Mouse (Mus musculus): Measurements from ENCODE around the gene Atp11c. TPM values are rescaled to one million over a fixed set of nuclear protein-coding genes. Genes with fewer than 3 reads are reported as not detected.

The Atp11c gene
- polyA plus RNA-seq, 1 experiment from 2014 or later: 4.6 TPM

GRCm38 (mm10) chrX:60255346-60255745, 337.2 kb downstream of the Atp11c start:
- no peaks in the 10 kb centered on the region for H3K36me3 ChIP-seq (replicated peaks; ENCODE audit: insufficient read depth, low read length)
- no peak overlapping the region for H3K4me2 ChIP-seq (ENCODE audit: low read depth, low read length)
- H3K9me3 ChIP-seq (ENCODE audit: low read length): no peaks in the 10 kb centered on the region
- H3K27me3 ChIP-seq (ENCODE audit: insufficient read depth, low read length): no peaks in the 10 kb centered on the region
- H3K4me1 ChIP-seq (ENCODE audit: insufficient read depth): no peaks in the 10 kb centered on the region
- H3K27ac ChIP-seq (ENCODE audit: low read depth): no peak overlapping the region
- H3K9ac ChIP-seq (replicated peaks): no peak overlapping the region
- no peak for DNase-seq
- ATAC-seq: no peak
- H3K4me3 ChIP-seq (ENCODE audit: low read depth, low read length): no peak overlapping the region
- TF ChIP-seq EP300 (IDR thresholded peaks at IDR 0.05; ENCODE audit: low read depth): no peak
- no peak for TF ChIP-seq CTCF (IDR thresholded peaks at IDR 0.05; ENCODE audit: low read depth)

- Histone ChIP-seq H3K4me1 (ENCODE audit: insufficient read depth) (no peaks in the 10 kb centered on the region), H3K27me3 (ENCODE audit: insufficient read depth, low read length) (no peaks in the 10 kb centered on the region), H3K4me2 (ENCODE audit: low read depth, low read length) (no peak overlapping the region), H3K9ac (replicated peaks) (no peak overlapping the region), H3K36me3 (replicated peaks; ENCODE audit: insufficient read depth, low read length) (no peaks in the 10 kb centered on the region), H3K4me3 (ENCODE audit: low read depth, low read length) (no peak overlapping the region), H3K27ac (ENCODE audit: low read depth) (no peak overlapping the region), H3K9me3 (ENCODE audit: low read length) (no peaks in the 10 kb centered on the region)
- DNase-seq (no peak), ATAC-seq (no peak)
- TF ChIP-seq EP300 (IDR thresholded peaks at IDR 0.05; ENCODE audit: low read depth) (no peak), CTCF (IDR thresholded peaks at IDR 0.05; ENCODE audit: low read depth) (no peak)
- WGBS (ENCODE audit: insufficient replicate concordance): 32% methylated on average over 1 of the region's 1 CpGs
Observed at GRCm38 (mm10) chrX:60187726-60188125, 404.8 kb downstream of the Atp11c start.

GRCm38 (mm10) chrX:60182611-60183010, 409.9 kb downstream of the Atp11c start:
- Histone ChIP-seq H3K4me2 (ENCODE audit: low read depth, low read length) (no peak overlapping the region), H3K4me1 (ENCODE audit: insufficient read depth) (no peaks in the 10 kb centered on the region), H3K9ac (replicated peaks) (no peak overlapping the region), H3K27me3 (ENCODE audit: insufficient read depth, low read length) (peaks cover 7% of the 10 kb centered on the region), H3K36me3 (replicated peaks; ENCODE audit: insufficient read depth, low read length) (no peaks in the 10 kb centered on the region), H3K27ac (ENCODE audit: low read depth) (no peak overlapping the region), H3K4me3 (ENCODE audit: low read depth, low read length) (no peak overlapping the region), H3K9me3 (ENCODE audit: low read length) (no peaks in the 10 kb centered on the region)
- ATAC-seq (no peak), DNase-seq (no peak)
- TF ChIP-seq CTCF (IDR thresholded peaks at IDR 0.05; ENCODE audit: low read depth): no peak
- TF ChIP-seq EP300 (IDR thresholded peaks at IDR 0.05; ENCODE audit: low read depth): no peak
- 58% methylated on average over 3 of the region's 3 CpGs for WGBS (ENCODE audit: insufficient replicate concordance)

GRCm38 (mm10) chrX:60178744-60179458, 413.6 kb downstream of the Atp11c start, which contains the start of gene Mcf2:
Gene Mcf2 (minus strand): TSS chrX:60179089.
- Histone ChIP-seq H3K36me3 (replicated peaks; ENCODE audit: insufficient read depth, low read length) (no peaks in the 10 kb centered on the region), H3K9me3 (ENCODE audit: low read length) (no peaks in the 10 kb centered on the region), H3K4me3 (ENCODE audit: low read depth, low read length) (no peak within 1 kb of the TSS), H3K4me2 (ENCODE audit: low read depth, low read length) (peak within 1 kb of the TSS; percentile 23; the same call in 1 of the 2 replicates), H3K9ac (replicated peaks) (no peak within 1 kb of the TSS), H3K27me3 (ENCODE audit: insufficient read depth, low read length) (peaks cover 11% of the 10 kb centered on the region), H3K27ac (ENCODE audit: low read depth) (no peak within 1 kb of the TSS), H3K4me1 (ENCODE audit: insufficient read depth) (no peaks in the 10 kb centered on the region)
- ATAC-seq: no peak
- TF ChIP-seq CTCF (IDR thresholded peaks at IDR 0.05; ENCODE audit: low read depth): no peak
- TF ChIP-seq EP300 (IDR thresholded peaks at IDR 0.05; ENCODE audit: low read depth): no peak
- 14% methylated on average over 24 of the region's 28 CpGs for WGBS (ENCODE audit: insufficient replicate concordance)
- no peak for DNase-seq

GRCm38 (mm10) chrX:60178025-60178743, 414.3 kb downstream of the Atp11c start:
- no peak for TF ChIP-seq CTCF (IDR thresholded peaks at IDR 0.05; ENCODE audit: low read depth)
- TF ChIP-seq EP300 (IDR thresholded peaks at IDR 0.05; ENCODE audit: low read depth): no peak
- Histone ChIP-seq H3K4me3 (ENCODE audit: low read depth, low read length) (no peak overlapping the region), H3K27me3 (ENCODE audit: insufficient read depth, low read length) (peaks cover 11% of the 10 kb centered on the region), H3K36me3 (replicated peaks; ENCODE audit: insufficient read depth, low read length) (no peaks in the 10 kb centered on the region), H3K27ac (ENCODE audit: low read depth) (no peak overlapping the region), H3K4me1 (ENCODE audit: insufficient read depth) (no peaks in the 10 kb centered on the region), H3K4me2 (ENCODE audit: low read depth, low read length) (peak overlapping the region; percentile 23; the same call in 1 of the 2 replicates), H3K9ac (replicated peaks) (no peak overlapping the region), H3K9me3 (ENCODE audit: low read length) (no peaks in the 10 kb centered on the region)
- WGBS (ENCODE audit: insufficient replicate concordance): 12% methylated on average over 19 of the region's 19 CpGs
- no peak for ATAC-seq
- DNase-seq: no peak

MicroRNAs encoded within 50 kb of the gene (microRNA counts, 519-probe panel; counts per million panel counts)
- not detected for microRNA mmu-miR-505

Small RNA genes within 50 kb of the gene (microRNA-seq; reads per million reads assigned to microRNA genes)
- 51.9 reads per million, percentile 37 among the genes with 10 or more reads in this experiment for gene Mir505

Other genes with a start within 250 kb of the Atp11c start
- not detected in 2 replicates for gene Gm7073, start 53.4 kb downstream of the Atp11c start, polyA plus RNA-seq (2015; fragmentation: Nextera tagmentation; extraction: Ambion mirVana)

Data from liver, postnatal 0 days (tissue).